Mouse (Mus musculus) yolk sac, embryonic 10.5 days (tissue): ENCODE measurements at regions not wholly inside any gene's neighbourhood (a gene's known extent, or its start where the extent isn't known, plus 50 kb on each side); places are given as distances from the start of the nearest gene placed in this dataset.

Experiments used
- DNase-seq: peaks from one replicate; pipeline ENCODE4 v3.0.0-alpha.2; 2017; ENCODE audit warnings: low spot score

DNA sequence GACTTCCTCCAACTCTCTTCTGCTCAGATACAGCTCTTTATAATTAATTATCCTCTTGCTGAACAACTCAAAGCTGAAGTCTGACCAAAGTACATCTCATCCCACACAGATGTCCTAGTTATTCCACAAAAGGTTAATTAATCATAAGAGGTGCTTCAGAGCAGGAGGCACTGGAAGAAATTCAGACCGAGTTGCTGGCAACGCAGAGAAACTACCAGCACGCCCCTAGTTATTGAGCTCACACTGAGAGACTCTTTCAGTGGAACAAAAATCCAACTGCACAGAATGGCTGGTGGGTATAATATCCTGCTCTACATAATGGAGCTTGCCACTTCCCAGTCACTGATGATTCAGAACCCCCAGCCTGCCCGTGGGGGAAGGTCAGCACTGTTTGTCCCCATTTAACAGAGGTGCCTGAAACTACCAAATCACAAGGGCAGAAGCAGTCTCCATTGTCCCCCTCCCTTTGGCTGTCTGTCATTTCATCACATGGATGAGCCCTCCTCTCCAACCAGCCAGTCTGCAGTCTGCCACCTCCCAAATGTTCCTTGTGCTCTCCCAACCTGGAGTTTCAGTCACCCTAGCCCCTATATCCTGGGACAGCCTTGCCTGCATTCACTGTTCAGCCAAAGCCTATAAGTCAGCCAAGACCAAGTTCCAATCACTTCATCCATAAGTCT is 170.3 kb upstream of the Creb1 start:
- no peak for DNase-seq

- DNase-seq = no peak
Observed at GRCm38 (mm10) chr1:64343268-64343667, 189.2 kb upstream of the Creb1 start.

DNA sequence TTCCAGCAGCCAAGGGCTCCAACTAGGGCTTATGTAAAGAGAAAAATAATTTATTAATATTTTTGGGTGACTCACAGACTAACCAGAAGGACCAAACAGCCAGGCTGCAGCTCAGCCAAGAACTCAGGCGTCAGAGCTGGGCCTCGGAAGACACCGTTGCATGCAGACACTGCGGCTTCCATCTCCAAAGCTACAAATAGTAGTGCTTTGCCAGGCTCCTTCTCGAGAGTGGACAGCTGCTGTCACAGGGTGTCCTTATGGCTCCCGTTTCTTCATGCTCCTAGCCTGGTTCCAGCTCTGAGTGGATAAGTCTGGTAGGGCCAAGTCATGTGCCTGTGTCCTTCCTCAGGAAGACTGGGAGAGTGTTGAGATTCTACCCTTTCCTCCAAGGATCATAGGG is 190.8 kb upstream of the Creb1 start:
- DNase-seq = no peak

GRCm38 (mm10) chr1:64338575-64338961 is 193.9 kb upstream of the Creb1 start:
- no peak for DNase-seq

DNA sequence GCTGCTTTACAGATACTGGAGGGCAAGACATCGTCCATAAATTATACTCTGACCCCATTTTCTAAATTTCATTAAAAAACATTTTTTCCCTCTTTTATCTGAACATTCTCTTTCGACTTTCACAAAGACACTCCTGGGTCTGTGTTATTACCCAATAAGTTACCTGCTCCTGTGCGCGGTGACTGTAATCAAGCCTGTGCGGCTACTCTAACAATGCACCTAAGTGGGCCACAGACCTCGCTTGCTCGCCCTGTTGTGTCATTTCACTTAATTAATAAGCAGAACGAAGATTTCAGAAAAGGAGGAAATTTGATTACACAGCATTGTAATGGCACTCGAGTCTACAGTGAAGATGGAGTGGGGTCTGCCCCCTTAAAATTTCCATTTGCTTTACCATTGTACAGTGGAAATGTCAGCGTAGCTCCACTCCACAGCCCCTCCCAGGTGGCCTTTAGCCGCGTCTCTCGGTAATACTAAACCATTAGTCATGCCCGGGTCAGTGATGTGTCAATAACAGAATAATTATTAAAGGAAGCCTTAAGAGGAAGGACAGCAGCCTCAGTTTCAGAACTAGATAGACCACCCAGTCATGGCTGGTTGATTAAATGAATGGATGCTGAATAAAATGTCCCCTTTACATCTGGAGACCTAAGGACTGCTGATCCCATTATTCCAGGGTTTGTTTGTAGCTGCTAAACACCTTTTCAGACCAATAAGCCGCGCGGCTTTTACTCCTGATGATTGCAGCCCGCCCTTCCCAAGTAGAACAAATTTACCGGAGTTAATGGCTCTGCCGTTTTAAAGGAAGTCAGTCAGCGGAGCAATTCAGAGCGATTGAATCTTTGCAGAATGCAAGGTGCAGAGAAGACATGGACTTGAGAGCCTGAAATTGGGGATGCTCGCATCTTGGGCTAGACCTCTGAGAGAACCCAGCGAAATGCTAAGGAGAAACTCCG is 194.5 kb upstream of the Creb1 start:
- DNase-seq = no peak

DNA sequence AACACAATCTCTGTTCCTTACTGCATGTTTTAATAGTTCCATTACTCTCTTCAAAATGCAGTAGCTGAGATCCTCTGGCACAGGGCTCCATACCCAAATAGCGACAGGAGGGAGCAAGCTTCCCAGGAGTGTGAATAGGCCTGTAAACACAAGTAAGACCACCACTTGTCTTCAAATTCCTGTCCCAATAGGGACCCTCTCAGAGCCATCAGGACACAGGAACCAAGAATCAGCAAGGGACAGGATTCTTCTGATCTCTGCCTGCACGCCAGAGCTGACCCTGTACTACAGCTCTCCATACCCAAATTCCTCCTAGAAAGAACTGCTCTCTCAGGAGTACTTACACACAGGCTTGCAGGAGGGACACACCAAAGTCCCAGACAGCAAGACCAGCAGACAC is 200.9 kb upstream of the Creb1 start:
- DNase-seq = no peak

DNA sequence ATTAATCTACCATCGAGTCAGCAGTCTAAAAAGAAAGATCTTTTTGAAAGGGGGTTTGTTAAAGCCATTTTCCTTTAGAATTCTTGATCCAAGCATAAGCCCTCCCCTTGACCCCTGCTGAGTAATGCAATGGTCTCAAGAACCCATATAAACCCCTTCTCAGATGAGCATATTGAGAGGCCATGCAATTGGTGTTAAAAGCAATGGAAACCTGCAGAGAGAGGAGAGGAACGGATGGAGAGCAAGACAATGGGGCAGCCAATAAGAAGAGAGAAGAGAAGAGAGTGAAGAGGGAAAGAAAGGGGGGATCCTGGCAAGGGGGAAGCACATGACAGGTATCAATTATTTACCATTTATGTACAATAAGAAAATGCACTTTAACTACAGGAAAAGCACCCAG is 201.7 kb upstream of the Creb1 start:
- DNase-seq = no peak

GRCm38 (mm10) chr1:64322197-64322596 is 200.1 kb upstream of the Klf7 start:
- DNase-seq = no peak

GRCm38 (mm10) chr1:64319155-64319582 is 197.1 kb upstream of the Klf7 start:
- DNase-seq = no peak

DNA sequence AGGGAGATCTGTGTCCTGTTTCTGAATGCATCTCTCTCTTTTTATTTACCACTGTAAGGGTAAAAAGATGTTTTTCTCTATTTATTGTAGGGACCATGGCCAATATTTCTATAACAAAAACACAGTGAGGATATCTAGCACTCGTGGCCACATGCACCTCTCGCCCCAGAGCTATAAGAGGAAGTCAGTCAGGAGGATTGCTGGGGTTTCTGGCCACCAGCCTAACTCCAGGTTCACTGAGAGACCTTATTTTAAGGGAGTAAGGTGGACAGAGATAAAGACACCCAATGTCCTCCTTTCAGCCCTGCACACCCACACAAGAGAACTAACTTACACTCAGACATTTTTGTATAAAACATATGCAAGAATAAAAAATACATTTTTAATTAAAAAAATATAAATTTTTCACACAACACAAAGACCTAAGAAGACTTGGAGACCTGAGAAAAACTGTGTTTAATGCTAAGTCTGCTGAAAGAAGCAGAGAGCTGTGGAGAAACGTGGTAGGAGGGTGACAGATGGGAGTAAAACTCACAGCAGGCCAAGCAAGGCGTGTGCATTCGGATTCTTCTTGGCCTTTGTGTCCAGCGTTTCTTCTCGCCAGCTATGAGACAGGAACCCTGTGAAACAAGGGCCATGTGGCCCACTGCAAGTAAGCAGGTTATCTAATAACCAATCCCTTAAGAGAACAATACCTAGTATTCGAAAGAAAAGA is 196.5 kb upstream of the Klf7 start:
- no peak for DNase-seq

DNA sequence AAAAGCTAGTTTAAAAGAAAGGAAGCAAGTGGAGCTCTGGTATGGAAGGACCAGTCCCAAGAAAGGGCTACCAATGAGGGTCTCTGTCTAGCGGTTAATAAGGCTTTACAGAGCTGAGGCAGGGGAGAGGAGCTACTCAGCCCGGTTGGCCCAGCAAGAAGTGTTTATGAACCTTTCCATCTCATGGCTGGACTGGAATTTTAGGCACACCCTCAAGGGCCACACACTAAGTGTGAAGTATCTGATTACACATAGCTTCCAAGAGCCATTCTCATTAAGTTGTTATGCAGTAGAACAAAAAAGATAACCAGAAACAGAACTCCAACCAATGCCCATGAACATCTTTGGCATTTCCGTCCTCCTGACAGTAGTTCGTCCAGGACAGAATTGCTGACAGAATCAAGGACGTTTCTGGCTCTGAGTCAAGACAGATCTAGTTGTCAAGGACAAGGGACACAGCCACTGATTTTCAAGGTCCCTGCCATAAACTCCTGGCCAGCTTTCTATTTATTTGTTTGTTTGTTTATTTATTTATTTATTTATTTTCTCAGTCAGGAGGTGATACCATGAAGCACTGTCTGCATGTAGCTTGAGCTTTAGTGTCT is 195.1 kb upstream of the Klf7 start:
- DNase-seq = no peak

- DNase-seq = peak; percentile 17
Observed at GRCm38 (mm10) chr1:64311371-64311770, 189.3 kb upstream of the Klf7 start.

DNA sequence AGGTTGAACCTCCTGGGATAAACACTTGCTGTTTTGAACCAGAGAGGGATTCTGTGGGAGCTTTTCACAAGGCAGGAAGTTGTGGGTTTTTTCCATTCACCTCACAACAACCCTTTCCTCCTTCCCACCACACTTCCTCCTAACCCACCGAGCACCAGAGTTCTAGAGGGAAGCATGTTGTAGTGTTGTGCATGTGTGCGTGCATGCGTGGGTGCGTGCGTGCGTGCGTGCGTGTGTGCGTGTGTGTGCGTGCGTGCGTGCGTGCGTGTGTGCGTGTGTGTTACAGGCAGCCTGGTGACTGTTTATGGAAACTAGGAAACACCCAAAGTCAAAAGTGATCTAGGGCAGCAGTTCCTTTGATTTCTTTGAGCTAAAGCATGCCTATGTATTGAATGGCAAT is 186.5 kb upstream of the Klf7 start:
- DNase-seq = no peak

DNA sequence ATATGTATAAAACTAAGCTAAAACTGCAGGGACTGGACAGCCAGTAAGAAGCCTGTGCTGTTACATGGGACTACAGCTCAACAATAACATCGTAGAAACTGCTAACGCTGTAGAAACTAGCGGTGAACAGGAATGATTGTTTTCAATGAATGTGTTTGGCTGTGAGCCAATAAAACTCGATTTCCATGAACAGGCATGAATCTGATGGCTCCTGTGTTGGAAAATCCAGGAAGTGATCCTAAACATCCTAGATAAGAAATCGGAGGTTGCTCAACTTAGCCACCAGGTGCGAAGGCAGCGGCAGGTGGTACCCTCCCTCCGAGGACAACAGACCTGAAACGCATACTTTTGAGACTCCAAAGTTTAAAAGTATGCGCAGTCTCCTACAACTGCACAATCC is 186.0 kb upstream of the Klf7 start:
- peak; percentile 4 for DNase-seq

DNA sequence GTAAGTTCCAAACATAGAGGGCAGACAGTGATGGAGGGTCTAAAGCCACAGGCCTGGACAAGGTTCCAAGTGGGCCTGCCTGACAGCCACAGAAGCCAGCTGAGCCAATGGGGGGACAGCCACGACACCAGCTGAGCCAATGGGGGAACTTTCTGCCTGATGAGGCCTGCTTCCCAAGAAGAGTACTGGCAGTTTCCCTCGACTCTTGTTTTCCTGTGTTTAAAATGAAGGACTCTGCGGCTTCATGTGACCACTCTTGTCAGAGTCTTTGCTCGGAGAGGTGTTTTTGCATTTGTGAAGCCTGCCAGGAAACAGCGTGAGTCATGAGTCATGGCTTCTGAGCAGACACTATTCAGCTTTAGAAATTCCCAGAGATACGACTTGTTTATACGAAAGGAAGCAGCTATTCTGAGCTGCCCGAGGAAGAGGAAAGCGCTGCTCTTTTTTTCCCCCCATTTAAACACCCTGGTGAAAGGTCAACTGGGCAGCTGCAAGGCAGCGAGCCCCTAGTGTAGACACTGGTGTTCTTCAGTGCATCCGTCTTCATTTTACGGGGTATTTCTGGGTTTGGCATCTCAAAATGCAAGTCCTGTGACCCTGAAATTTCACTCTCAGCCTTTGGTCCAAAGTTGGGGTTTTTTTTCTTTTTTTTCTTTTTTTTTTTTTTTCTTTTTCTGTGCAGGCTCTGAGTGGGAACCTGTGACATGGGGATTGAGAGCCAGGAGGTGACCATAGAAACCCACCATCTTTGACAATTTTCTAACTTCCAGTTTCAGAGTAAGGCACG is 183.5 kb upstream of the Klf7 start:
- DNase-seq = peak; percentile 76

- peak; percentile 33 for DNase-seq
Observed at GRCm38 (mm10) chr1:64302833-64303358, 180.8 kb upstream of the Klf7 start.

DNA sequence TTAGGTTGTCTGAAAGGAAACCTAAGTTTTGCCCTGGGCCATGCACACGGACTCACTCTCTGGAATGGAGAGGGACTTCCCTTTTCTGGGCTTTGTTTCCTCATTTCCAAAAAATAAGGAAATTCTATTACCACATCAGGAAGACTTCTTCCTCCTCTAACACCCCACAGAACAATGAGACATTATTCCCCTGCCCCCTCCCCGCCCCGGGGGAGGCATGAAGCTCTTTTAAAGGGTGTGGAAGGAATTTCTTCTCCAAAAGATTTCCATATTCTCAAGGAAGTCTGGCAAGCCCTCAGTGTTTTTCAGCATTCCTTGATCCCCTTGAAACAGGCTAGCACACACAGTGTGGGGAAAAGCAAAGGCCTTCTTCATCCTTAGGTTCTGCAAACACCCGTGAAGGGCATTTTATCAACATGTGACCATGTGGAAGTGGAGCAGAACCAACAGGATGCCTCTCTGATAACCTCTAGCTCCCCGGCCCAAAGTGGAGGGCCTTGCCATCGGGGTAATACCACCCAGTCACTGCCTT is 179.5 kb upstream of the Klf7 start:
- peak; percentile 25 for DNase-seq

- DNase-seq = peak; percentile 8
Observed at GRCm38 (mm10) chr1:64300951-64301529, 179.0 kb upstream of the Klf7 start.

- no peak for DNase-seq
Observed at GRCm38 (mm10) chr1:64298950-64299349, 176.9 kb upstream of the Klf7 start.

GRCm38 (mm10) chr1:64298188-64298587 is 176.1 kb upstream of the Klf7 start:
- no peak for DNase-seq

- no peak for DNase-seq
Observed at GRCm38 (mm10) chr1:64297343-64297742, 175.3 kb upstream of the Klf7 start.
